Comparison of ENCODE assay signal across 11 mouse cellular contexts in genomic region chr2:163839519-163839918, GRCm38 (mm10). TPM values are rescaled to one million over a fixed set of nuclear protein-coding genes. Genes with fewer than 3 reads are reported as not detected.
DNase-seq lines count a peak whose midpoint lies in the region; ATAC-seq and TF ChIP-seq lines count a peak whose summit lies in the region.
"Had no signal": no experiment of that assay in that cellular context is flagged by ENCODE, and none has a peak within 500 bp of the region (broad histone marks: within the 10 kb centered on the region; RNA-seq: fewer than 3 reads in every experiment).

No protein-coding gene starts in this region.

- no peak overlapping the region for H3K4me3 ChIP-seq in kidney, embryonic 15.5 days (replicated peaks)
- H3K4me3 ChIP-seq in lung, postnatal 0 days (ENCODE audit: low read depth, low read length): no peak overlapping the region
- H3K4me3 ChIP-seq: embryonic facial prominence, embryonic 12.5 days had no signal

- H3K9ac ChIP-seq in kidney, embryonic 15.5 days: no peak overlapping the region
- no peak overlapping the region for H3K9ac ChIP-seq in lung, postnatal 0 days (replicated peaks; ENCODE audit: low read depth)
- H3K9ac ChIP-seq: embryonic facial prominence, embryonic 12.5 days had no signal

- no peak for ATAC-seq in kidney, embryonic 15.5 days (replicated peaks; ENCODE audit: low FRiP score)
- ATAC-seq in lung, postnatal 0 days: peak; percentile 28; the same call in 1 of the 2 replicates

- H3K27me3 ChIP-seq in kidney, embryonic 15.5 days: no peaks in the 10 kb centered on the region
- H3K27me3 ChIP-seq in lung, postnatal 0 days (replicated peaks; ENCODE audit: insufficient read depth, low read length): no peaks in the 10 kb centered on the region
- H3K27me3 ChIP-seq: embryonic facial prominence, embryonic 12.5 days had no signal

- H3K27ac ChIP-seq in kidney, embryonic 15.5 days: no peak overlapping the region
- H3K27ac ChIP-seq in lung, postnatal 0 days (ENCODE audit: low read length): no peak overlapping the region
- H3K27ac ChIP-seq: embryonic facial prominence, embryonic 12.5 days had no signal

- no peak for TF ChIP-seq EP300 in lung, postnatal 0 days (IDR thresholded peaks at IDR 0.05)

- DNase-seq in kidney, adult 18-20 months: peak; percentile 43
- DNase-seq in adrenal gland, postnatal 10 days: peak; percentile 86
- peak; percentile 86 to 89 for DNase-seq in cerebellum, postnatal 25 days
- DNase-seq in lung, postnatal 0 days (ENCODE audit: low spot score): peak; percentile 26
- DNase-seq in spleen, postnatal 36 days (ENCODE audit: low spot score in 2 of 2): no peak
- DNase-seq in thymus, postnatal 14 days: no peak
- no peak for DNase-seq in right cerebral cortex, adult 18-20 months

- H3K4me2 ChIP-seq in kidney, embryonic 15.5 days: no peak overlapping the region
- no peak overlapping the region for H3K4me2 ChIP-seq in lung, postnatal 0 days (replicated peaks; ENCODE audit: low read depth, low read length)
- H3K4me2 ChIP-seq: embryonic facial prominence, embryonic 12.5 days had no signal

- H3K36me3 ChIP-seq in kidney, embryonic 15.5 days: no peaks in the 10 kb centered on the region
- no peaks in the 10 kb centered on the region for H3K36me3 ChIP-seq in lung, postnatal 0 days (ENCODE audit: insufficient read depth, low read length)
- H3K36me3 ChIP-seq: embryonic facial prominence, embryonic 12.5 days; G1E had no signal

- no peaks in the 10 kb centered on the region for H3K9me3 ChIP-seq in kidney, embryonic 15.5 days (replicated peaks)
- no peaks in the 10 kb centered on the region for H3K9me3 ChIP-seq in lung, postnatal 0 days (ENCODE audit: low read length)
- H3K9me3 ChIP-seq: embryonic facial prominence, embryonic 12.5 days; G1E had no signal

- TF ChIP-seq CTCF in lung, postnatal 0 days (IDR thresholded peaks at IDR 0.05): no peak

- WGBS in kidney, embryonic 15.5 days: 72% methylated on average over 6 of the region's 6 CpGs
- WGBS in lung, postnatal 0 days: 27% methylated on average over 6 of the region's 6 CpGs

- H3K4me1 ChIP-seq in kidney, embryonic 15.5 days: no peaks in the 10 kb centered on the region
- no peaks in the 10 kb centered on the region for H3K4me1 ChIP-seq in lung, postnatal 0 days (ENCODE audit: insufficient read depth, low read depth, low read length)
- H3K4me1 ChIP-seq: embryonic facial prominence, embryonic 12.5 days had no signal

RNA-seq across cellular contexts. Expression of gene Kcnk15, which starts 13.9 kb away (rescaled TPM):
- not detected in 2 replicates for polyA plus RNA-seq in kidney, embryonic 15.5 days (2015; fragmentation: Nextera tagmentation; extraction: Ambion mirVana)
- not detected for total RNA-seq in adrenal gland, postnatal 10 days (2021)
- polyA plus RNA-seq in lung, postnatal 0 days (2015; fragmentation: Nextera tagmentation; extraction: Ambion mirVana): not detected in 2 replicates
- total RNA-seq: G1E had no signal
- polyA plus RNA-seq: embryonic facial prominence, embryonic 12.5 days; G1E had no signal

RNA-seq across cellular contexts. Expression of gene Ccn5, which starts 18.9 kb away (rescaled TPM):
- polyA plus RNA-seq in kidney, embryonic 15.5 days (2015; fragmentation: Nextera tagmentation; extraction: Ambion mirVana): 0.62 and 1.0 TPM in 2 replicates
- under 1 TPM in 1 of 2 experiments, not detected in 1; 0.69 TPM for total RNA-seq in adrenal gland, postnatal 10 days (2021)
- polyA plus RNA-seq in lung, postnatal 0 days (2015; fragmentation: Nextera tagmentation; extraction: Ambion mirVana): 2.4 and 2.7 TPM in 2 replicates
- total RNA-seq: G1E; left cerebral cortex, postnatal 25 days had no signal
- polyA plus RNA-seq: G1E had no signal

Comparison
In these comparisons a context has a peak if more than half of its experiments do, and no peak if none do; other contexts are left out.
1. DNase-seq: peak in kidney, adult 18-20 months (single experiment), adrenal gland, postnatal 10 days (single experiment), cerebellum, postnatal 25 days (2 of 2) and lung, postnatal 0 days (single experiment); none in spleen, postnatal 36 days (0 of 2), thymus, postnatal 14 days (single experiment) and right cerebral cortex, adult 18-20 months (single experiment).